ENCODE assay signal across 8 mouse cellular contexts in genomic region chr13:55512379-55513031, GRCm38 (mm10). TPM values are rescaled to one million over a fixed set of nuclear protein-coding genes. Genes with fewer than 3 reads are reported as not detected.
DNase-seq lines count a peak whose midpoint lies in the region; ATAC-seq and TF ChIP-seq lines count a peak whose summit lies in the region.

No protein-coding gene starts in this region.

- H3K79me2 ChIP-seq in C2C12 (ENCODE audit: control insufficient read depth, insufficient read depth) = peaks cover 55% of the 10 kb centered on the region

- DNase-seq in R1 (ENCODE audit: low read depth, low spot score) = peak; percentile 68
- DNase-seq in embryonic facial prominence, embryonic 10.5 days (ENCODE audit: low spot score) = peak; percentile 88
- peak; percentile 83 for DNase-seq in kidney, postnatal 0 days (ENCODE audit: low spot score)
- DNase-seq in lung, postnatal 4 days = peak; percentile 68 to 73
- DNase-seq in stomach, postnatal 0 days (ENCODE audit: low spot score) = peak; percentile 64
- DNase-seq in left cerebral cortex, postnatal 14 days (ENCODE audit: low spot score in 2 of 2) = no peak

- H3K9ac ChIP-seq in heart, embryonic 12.5 days = peak overlapping the region; percentile 99
- H3K9ac ChIP-seq in kidney, postnatal 0 days (ENCODE audit: low read depth, low read length) = peak overlapping the region; percentile 82
- peak overlapping the region; percentile 93 for H3K9ac ChIP-seq in stomach, postnatal 0 days (ENCODE audit: low read length)

- H3K27ac ChIP-seq in embryonic facial prominence, embryonic 10.5 days (replicated peaks) = peak overlapping the region; percentile 97
- H3K27ac ChIP-seq in heart, embryonic 12.5 days (ENCODE audit: poor library complexity, severe bottlenecking) = peak overlapping the region; percentile 98
- peak overlapping the region; percentile 86 for H3K27ac ChIP-seq in kidney, postnatal 0 days
- H3K27ac ChIP-seq in stomach, postnatal 0 days (replicated peaks) = peak overlapping the region; percentile 92

- H3ac ChIP-seq in C2C12 (ENCODE audit: control insufficient read depth, insufficient read length, low read depth) = peak overlapping the region; percentile 95

- TF ChIP-seq CTCF in C2C12 (IDR thresholded peaks at IDR 0.05; ENCODE audit: control insufficient read depth, insufficient read depth, insufficient read length) = no peak
- no peak for TF ChIP-seq CTCF in kidney, postnatal 0 days (IDR thresholded peaks at IDR 0.05; ENCODE audit: low read depth)
- no peak for TF ChIP-seq CTCF in stomach, postnatal 0 days (IDR thresholded peaks at IDR 0.05; ENCODE audit: low read depth)

- H3K4me1 ChIP-seq in embryonic facial prominence, embryonic 10.5 days = peaks cover 57% of the 10 kb centered on the region
- peaks cover 38% of the 10 kb centered on the region for H3K4me1 ChIP-seq in heart, embryonic 12.5 days (replicated peaks)
- H3K4me1 ChIP-seq in kidney, postnatal 0 days (replicated peaks; ENCODE audit: insufficient read depth, low read length) = peaks cover 22% of the 10 kb centered on the region
- H3K4me1 ChIP-seq in stomach, postnatal 0 days (replicated peaks; ENCODE audit: control insufficient read depth, insufficient read depth) = peaks cover 14% of the 10 kb centered on the region

- WGBS in embryonic facial prominence, embryonic 10.5 days = 2% methylated on average over 25 of the region's 25 CpGs
- WGBS in heart, embryonic 12.5 days = under 1% methylated on average over 25 of the region's 25 CpGs
- 1% methylated on average over 25 of the region's 25 CpGs for WGBS in kidney, postnatal 0 days
- 2% methylated on average over 24 of the region's 25 CpGs for WGBS in stomach, postnatal 0 days

- H3K9me3 ChIP-seq in embryonic facial prominence, embryonic 10.5 days = no peaks in the 10 kb centered on the region
- H3K9me3 ChIP-seq in heart, embryonic 12.5 days (replicated peaks) = no peaks in the 10 kb centered on the region
- no peaks in the 10 kb centered on the region for H3K9me3 ChIP-seq in kidney, postnatal 0 days (replicated peaks; ENCODE audit: low read length)
- no peaks in the 10 kb centered on the region for H3K9me3 ChIP-seq in stomach, postnatal 0 days (ENCODE audit: control insufficient read depth, low read length)

- peak overlapping the region; percentile 86 for H3K4me2 ChIP-seq in heart, embryonic 12.5 days
- peak overlapping the region; percentile 89 for H3K4me2 ChIP-seq in kidney, postnatal 0 days (ENCODE audit: low read length)
- H3K4me2 ChIP-seq in stomach, postnatal 0 days (replicated peaks; ENCODE audit: low read depth) = peak overlapping the region; percentile 68

- H3K4me3 ChIP-seq in C2C12 (ENCODE audit: insufficient read depth, poor library complexity, severe bottlenecking) = peak overlapping the region; percentile 91
- H3K4me3 ChIP-seq in embryonic facial prominence, embryonic 10.5 days = peak overlapping the region; percentile 93
- peak overlapping the region; percentile 91 for H3K4me3 ChIP-seq in heart, embryonic 12.5 days
- peak overlapping the region; percentile 90 for H3K4me3 ChIP-seq in kidney, postnatal 0 days (replicated peaks; ENCODE audit: low read depth, low read length)
- H3K4me3 ChIP-seq in stomach, postnatal 0 days (ENCODE audit: low read depth, low read length) = peak overlapping the region; percentile 90

- H3K27me3 ChIP-seq in C2C12 (ENCODE audit: control insufficient read depth, insufficient read depth, insufficient read length) = no peaks in the 10 kb centered on the region
- peaks cover 15% of the 10 kb centered on the region; the same call in 1 of the 2 replicates for H3K27me3 ChIP-seq in embryonic facial prominence, embryonic 10.5 days (replicated peaks; ENCODE audit: low read depth, poor library complexity, severe bottlenecking)
- peaks cover 14% of the 10 kb centered on the region for H3K27me3 ChIP-seq in heart, embryonic 12.5 days (replicated peaks)
- H3K27me3 ChIP-seq in kidney, postnatal 0 days (ENCODE audit: insufficient read depth, low read length) = peaks cover 5% of the 10 kb centered on the region; the same call in 1 of the 2 replicates
- no peaks in the 10 kb centered on the region for H3K27me3 ChIP-seq in stomach, postnatal 0 days (ENCODE audit: control insufficient read depth, insufficient read depth, low read length)

- H3K36me3 ChIP-seq in C2C12 (ENCODE audit: control insufficient read depth, insufficient read depth) = peaks cover 34% of the 10 kb centered on the region
- peaks cover 42% of the 10 kb centered on the region for H3K36me3 ChIP-seq in embryonic facial prominence, embryonic 10.5 days (replicated peaks)
- H3K36me3 ChIP-seq in heart, embryonic 12.5 days = peaks cover 30% of the 10 kb centered on the region
- H3K36me3 ChIP-seq in kidney, postnatal 0 days (ENCODE audit: insufficient read depth, low read length) = peaks cover 11% of the 10 kb centered on the region; the same call in 1 of the 2 replicates
- peaks cover 11% of the 10 kb centered on the region for H3K36me3 ChIP-seq in stomach, postnatal 0 days (ENCODE audit: control insufficient read depth, insufficient read depth, low read length)

- TF ChIP-seq EP300 in stomach, postnatal 0 days (optimal IDR thresholded peaks at IDR 0.05) = peak; percentile 20

- intact Hi-C loops in left cerebral cortex, postnatal 14 days (cut with DNase I) = loop anchor here (2.0 kb wide), 2 partner anchors 26 to 38 kb away; no protein-coding TSS in a partner anchor

- ATAC-seq in heart, embryonic 12.5 days (ENCODE audit: insufficient number of reproducible peaks, low FRiP score) = peak; percentile 56
- ATAC-seq in kidney, postnatal 0 days (replicated peaks; ENCODE audit: low FRiP score, low read depth) = peak; percentile 62
- peak; percentile 46 for ATAC-seq in stomach, postnatal 0 days (ENCODE audit: low FRiP score, low TSS enrichment)

- H3K79me3 ChIP-seq in C2C12 (ENCODE audit: low read depth) = peaks cover 40% of the 10 kb centered on the region

TF ChIP-seq in C2C12, 6 proteins besides CTCF, POLR2A, EP300 and RAD21:
- TF ChIP-seq CEBPB (IDR thresholded peaks at IDR 0.05; ENCODE audit: low read depth) (no peak), USF1 (IDR thresholded peaks at IDR 0.05; ENCODE audit: low read depth) (no peak), FOSL1 (IDR thresholded peaks at IDR 0.05; ENCODE audit: insufficient read depth, low read length, poor library complexity, severe bottlenecking) (no peak), MYOG (IDR thresholded peaks at IDR 0.05; ENCODE audit: control insufficient read depth, extremely low read depth, insufficient read length) (no peak), MYOD1 (IDR thresholded peaks at IDR 0.05; ENCODE audit: control insufficient read depth, insufficient read length, low read depth) (no peak), MAX (IDR thresholded peaks at IDR 0.05) (no peak)

RNA-seq across cellular contexts. Expression of gene Pdlim7, which starts 1.0 kb away (rescaled TPM):
- polyA plus RNA-seq in C2C12 (2012; fragmentation: generic; extraction: Trizol) = 344 TPM
- 209 and 215 TPM in 2 replicates for polyA plus RNA-seq in embryonic facial prominence, embryonic 10.5 days (2016; fragmentation: Nextera tagmentation; extraction: Ambion mirVana)
- polyA plus RNA-seq in heart, embryonic 12.5 days (2016; fragmentation: Nextera tagmentation; extraction: Ambion mirVana) = 427 and 428 TPM in 2 replicates
- 112 and 124 TPM in 2 replicates for polyA plus RNA-seq in kidney, postnatal 0 days (2015; fragmentation: Nextera tagmentation; extraction: Ambion mirVana)
- 174 and 193 TPM in 2 replicates for polyA plus RNA-seq in stomach, postnatal 0 days (2015; fragmentation: Nextera tagmentation; extraction: Ambion mirVana)
- total RNA-seq in left cerebral cortex, postnatal 14 days (2021) = 10 to 100 TPM; 66.0 to 79.4 TPM

RNA-seq across cellular contexts. Expression of gene Dok3, which starts 16.6 kb away (rescaled TPM):
- polyA plus RNA-seq in C2C12 (2012; fragmentation: generic; extraction: Trizol) = 0.83 TPM
- polyA plus RNA-seq in embryonic facial prominence, embryonic 10.5 days (2016; fragmentation: Nextera tagmentation; extraction: Ambion mirVana) = 3.6 and 4.2 TPM in 2 replicates
- 1.4 and 1.7 TPM in 2 replicates for polyA plus RNA-seq in heart, embryonic 12.5 days (2016; fragmentation: Nextera tagmentation; extraction: Ambion mirVana)
- polyA plus RNA-seq in kidney, postnatal 0 days (2015; fragmentation: Nextera tagmentation; extraction: Ambion mirVana) = 1.7 and 1.8 TPM in 2 replicates
- 1.0 and 1.3 TPM in 2 replicates for polyA plus RNA-seq in stomach, postnatal 0 days (2015; fragmentation: Nextera tagmentation; extraction: Ambion mirVana)
- 1 to 10 TPM; 6.2 to 7.9 TPM for total RNA-seq in left cerebral cortex, postnatal 14 days (2021)

RNA-seq across cellular contexts. Expression of gene Ddx41, which starts 24.0 kb away (rescaled TPM):
- polyA plus RNA-seq in C2C12 (2012; fragmentation: generic; extraction: Trizol) = 65.4 TPM
- 90.0 and 93.5 TPM in 2 replicates for polyA plus RNA-seq in embryonic facial prominence, embryonic 10.5 days (2016; fragmentation: Nextera tagmentation; extraction: Ambion mirVana)
- 30.8 and 34.8 TPM in 2 replicates for polyA plus RNA-seq in heart, embryonic 12.5 days (2016; fragmentation: Nextera tagmentation; extraction: Ambion mirVana)
- polyA plus RNA-seq in kidney, postnatal 0 days (2015; fragmentation: Nextera tagmentation; extraction: Ambion mirVana) = 60.1 and 60.3 TPM in 2 replicates
- 24.2 and 25.6 TPM in 2 replicates for polyA plus RNA-seq in stomach, postnatal 0 days (2015; fragmentation: Nextera tagmentation; extraction: Ambion mirVana)
- 10 to 100 TPM; 47.5 to 50.9 TPM for total RNA-seq in left cerebral cortex, postnatal 14 days (2021)

RNA-seq across cellular contexts. Expression of gene Dbn1, which starts 24.6 kb away (rescaled TPM):
- polyA plus RNA-seq in C2C12 (2012; fragmentation: generic; extraction: Trizol) = 87.7 TPM
- polyA plus RNA-seq in embryonic facial prominence, embryonic 10.5 days (2016; fragmentation: Nextera tagmentation; extraction: Ambion mirVana) = 412 and 419 TPM in 2 replicates
- 101 TPM in 2 replicates for polyA plus RNA-seq in heart, embryonic 12.5 days (2016; fragmentation: Nextera tagmentation; extraction: Ambion mirVana)
- 104 and 125 TPM in 2 replicates for polyA plus RNA-seq in kidney, postnatal 0 days (2015; fragmentation: Nextera tagmentation; extraction: Ambion mirVana)
- 39.3 and 40.4 TPM in 2 replicates for polyA plus RNA-seq in stomach, postnatal 0 days (2015; fragmentation: Nextera tagmentation; extraction: Ambion mirVana)
- total RNA-seq in left cerebral cortex, postnatal 14 days (2021) = 100 to 1,000 TPM; 326 to 327 TPM

RNA-seq across cellular contexts. Expression of gene Prr7, which starts 48.4 kb away (rescaled TPM):
- 10.8 TPM for polyA plus RNA-seq in C2C12 (2012; fragmentation: generic; extraction: Trizol)
- polyA plus RNA-seq in embryonic facial prominence, embryonic 10.5 days (2016; fragmentation: Nextera tagmentation; extraction: Ambion mirVana) = 0.54 TPM in 2 replicates
- polyA plus RNA-seq in heart, embryonic 12.5 days (2016; fragmentation: Nextera tagmentation; extraction: Ambion mirVana) = 0.41 TPM in 1 of 2 replicates, not detected in the other
- polyA plus RNA-seq in kidney, postnatal 0 days (2015; fragmentation: Nextera tagmentation; extraction: Ambion mirVana) = 0.63 and 0.75 TPM in 2 replicates
- polyA plus RNA-seq in stomach, postnatal 0 days (2015; fragmentation: Nextera tagmentation; extraction: Ambion mirVana) = 0.13 and 0.28 TPM in 2 replicates
- 100 to 1,000 TPM in 1 of 2 experiments, 10 to 100 TPM in 1; 98.9 to 104 TPM for total RNA-seq in left cerebral cortex, postnatal 14 days (2021)

Comparison
In these comparisons a context has a peak if more than half of its experiments do, and no peak if none do; other contexts are left out.
1. DNase-seq: peak in R1 (single experiment), embryonic facial prominence, embryonic 10.5 days (single experiment), kidney, postnatal 0 days (single experiment), lung, postnatal 4 days (2 of 2) and stomach, postnatal 0 days (single experiment); none in left cerebral cortex, postnatal 14 days (0 of 2).
2. Peak in every context shown above with its lines, with median percentiles within 50 percentile points of each other: H3K4me3 ChIP-seq, H3K27ac ChIP-seq, ATAC-seq, H3K4me2 ChIP-seq and H3K9ac ChIP-seq.